In the genomic region with DNA sequence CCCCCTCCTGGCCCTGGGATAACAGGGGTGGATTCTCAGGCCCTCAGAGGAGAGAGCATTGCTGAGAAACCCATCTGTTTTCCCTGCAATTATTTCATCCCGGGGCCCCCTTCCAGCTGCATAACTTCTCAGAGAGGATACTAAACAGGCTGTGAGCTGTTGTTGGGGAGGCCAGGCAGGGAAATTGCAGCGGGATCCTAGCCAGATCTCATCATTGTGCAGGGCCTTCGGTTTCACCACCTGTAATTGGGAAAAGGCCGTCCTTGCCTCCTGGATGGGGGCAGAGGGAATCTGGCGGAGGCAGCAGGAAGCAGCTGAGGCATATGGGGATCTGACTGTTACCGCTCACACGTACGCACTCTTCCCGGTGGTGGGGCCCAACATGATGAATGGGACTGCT, we compare ENCODE assay signal across 14 mouse cellular contexts. TPM values are rescaled to one million over a fixed set of nuclear protein-coding genes. Genes with fewer than 3 reads are reported as not detected.
A peak's percentile ranks its signal among the peaks of the same experiment; 100 is the strongest.
DNase-seq lines count a peak whose midpoint lies in the region.
"Had no signal": no experiment of that assay in that cellular context is flagged by ENCODE, and none has a peak within 500 bp of the region (broad histone marks: within the 10 kb centered on the region; RNA-seq: fewer than 3 reads in every experiment).

No protein-coding gene starts in this region.

- intact Hi-C loops in heart, postnatal 14 days (cut with DNase I): no loop called here

- peak; percentile 19 for DNase-seq in gastrocnemius, adult 18-20 months (ENCODE audit: low spot score)
- no peak for DNase-seq in gastrocnemius, postnatal 25 days
- DNase-seq in layer of hippocampus, adult 18-20 months (ENCODE audit: low spot score in 2 of 2): peak; percentile 16 to 44
- no peak for DNase-seq in layer of hippocampus, postnatal 14 days (ENCODE audit: low spot score in 2 of 2)
- peak; percentile 17 to 34 for DNase-seq in heart, postnatal 14 days
- no peak for DNase-seq in right cerebral cortex, adult 2 months (ENCODE audit: low spot score in 2 of 2)
- no peak for DNase-seq in testis, postnatal 14 days (ENCODE audit: low spot score)
- DNase-seq: adrenal gland, postnatal 36 days; kidney, adult 8-10 months; kidney, postnatal 36 days; lung, embryonic 14.5 days; midbrain, embryonic 14.5 days; thymus, postnatal 25 days had no signal

RNA-seq across cellular contexts. Expression of a gene that starts 4.0 kb away (rescaled TPM):
- total RNA-seq in gastrocnemius, adult 18-20 months (2021): under 1 TPM; 0.30 to 0.59 TPM
- total RNA-seq in gastrocnemius, postnatal 25 days (2021): 1 to 10 TPM in 1 of 2 experiments, under 1 TPM in 1; 0.96 to 1.1 TPM
- 1 to 10 TPM; 7.7 to 9.9 TPM for total RNA-seq in layer of hippocampus, adult 18-20 months (2021)
- total RNA-seq in layer of hippocampus, postnatal 14 days (2021): 10 to 100 TPM in 1 of 2 experiments, 1 to 10 TPM in 1; 9.9 to 11.8 TPM
- under 1 TPM; 0.62 to 0.63 TPM for total RNA-seq in heart, postnatal 14 days (2021)
- total RNA-seq: adrenal gland, postnatal 36 days; common myeloid progenitor, adult 5-6 weeks had no signal

RNA-seq across cellular contexts. Expression of a gene that starts 29.2 kb away (rescaled TPM):
- total RNA-seq in gastrocnemius, adult 18-20 months (2021): 10 to 100 TPM; 12.2 to 13.4 TPM
- total RNA-seq in gastrocnemius, postnatal 25 days (2021): 1 to 10 TPM; 9.6 to 9.8 TPM
- total RNA-seq in layer of hippocampus, adult 18-20 months (2021): 10 to 100 TPM; 24.3 to 25.9 TPM
- total RNA-seq in layer of hippocampus, postnatal 14 days (2021): 10 to 100 TPM; 24.7 to 25.9 TPM
- 10 to 100 TPM; 11.8 to 12.2 TPM for total RNA-seq in heart, postnatal 14 days (2021)

Comparison
In these comparisons a context has a peak if more than half of its experiments do, and no peak if none do; other contexts are left out.
1. DNase-seq: peak in gastrocnemius, adult 18-20 months (single experiment), layer of hippocampus, adult 18-20 months (2 of 2) and heart, postnatal 14 days (2 of 2); none in gastrocnemius, postnatal 25 days (single experiment), layer of hippocampus, postnatal 14 days (0 of 2), right cerebral cortex, adult 2 months (0 of 2) and testis, postnatal 14 days (single experiment).
2. RNA of a gene that starts 4.0 kb away (total RNA-seq): 9.9 to 11.8 TPM in layer of hippocampus, postnatal 14 days and 7.7 to 9.9 TPM in layer of hippocampus, adult 18-20 months; 0.96 to 1.1 TPM in gastrocnemius, postnatal 25 days, 0.62 to 0.63 TPM in heart, postnatal 14 days and 0.30 to 0.59 TPM in gastrocnemius, adult 18-20 months; every median in the first group is over 4 times any median in the second.